Mouse (Mus musculus): ENCODE data around the gene Nsrp1. TPM values are rescaled to one million over a fixed set of nuclear protein-coding genes. Genes with fewer than 3 reads are reported as not detected.
A peak's percentile ranks its signal among the peaks of the same experiment; 100 is the strongest.
"Not testable (repeated sequence)": the region's sequence is repeated elsewhere in the genome, so short reads cannot be mapped to it uniquely, and the experiment has no call there.

The Nsrp1 gene
- polyA plus RNA-seq (2016; fragmentation: Nextera tagmentation; extraction: Ambion mirVana), result 37.1 and 57.0 TPM in 2 replicates

GRCm38 (mm10) chr11:77078273-77079134 lies at the start of gene Nsrp1:
Gene Nsrp1, minus strand, starts transcription at chr11:77078435.
- Histone ChIP-seq H3K27ac (peak within 1 kb of the TSS; percentile 94), H3K9me3 (no peaks in the 10 kb centered on the region), H3K36me3 (peaks cover 30% of the 10 kb centered on the region), H3K27me3 (ENCODE audit: insufficient read depth, poor library complexity, severe bottlenecking) (0 out of 2 replicates have a peak, but pooled peaks cover 3% of the 10 kb centered on the region), H3K4me1 (replicated peaks) (peaks cover 14% of the 10 kb centered on the region), H3K4me3 (peak within 1 kb of the TSS; percentile 85)
- DNase-seq (ENCODE audit: low spot score), result peak; percentile 96
- 5% methylated on average over 48 of the region's 48 CpGs for WGBS

- no peak overlapping the region for H3K4me3 ChIP-seq
- no peaks in the 10 kb centered on the region for H3K9me3 ChIP-seq
- H3K36me3 ChIP-seq, result no peaks in the 10 kb centered on the region
- WGBS, result 90% methylated on average over 6 of the region's 6 CpGs
- no peak for DNase-seq (ENCODE audit: low spot score)
- no peaks in the 10 kb centered on the region; the same call in 1 of the 2 replicates for H3K27me3 ChIP-seq (ENCODE audit: insufficient read depth, poor library complexity, severe bottlenecking)
- no peaks in the 10 kb centered on the region for H3K4me1 ChIP-seq (replicated peaks)
- H3K27ac ChIP-seq, result no peak overlapping the region
Observed at GRCm38 (mm10) chr11:77111141-77111540, 32.9 kb upstream of the Nsrp1 start.

GRCm38 (mm10) chr11:77108442-77108841 lies 30.2 kb upstream of the Nsrp1 start:
- no peak for DNase-seq (ENCODE audit: low spot score)
- no peaks in the 10 kb centered on the region for H3K36me3 ChIP-seq
- H3K4me1 ChIP-seq (replicated peaks), result no peaks in the 10 kb centered on the region
- H3K4me3 ChIP-seq, result no peak overlapping the region
- no peak overlapping the region for H3K27ac ChIP-seq
- WGBS, result 92% methylated on average over 6 of the region's 6 CpGs
- H3K9me3 ChIP-seq, result no peaks in the 10 kb centered on the region
- no peaks in the 10 kb centered on the region; the same call in 1 of the 2 replicates for H3K27me3 ChIP-seq (ENCODE audit: insufficient read depth, poor library complexity, severe bottlenecking)

GRCm38 (mm10) chr11:77107872-77108271 lies 29.6 kb upstream of the Nsrp1 start:
- 79% methylated on average over 12 of the region's 12 CpGs for WGBS
- not testable (repeated sequence) for H3K27ac ChIP-seq; H3K36me3 ChIP-seq; H3K27me3 ChIP-seq (ENCODE audit: insufficient read depth, poor library complexity, severe bottlenecking); DNase-seq (ENCODE audit: low spot score); H3K4me3 ChIP-seq; H3K9me3 ChIP-seq; H3K4me1 ChIP-seq (replicated peaks)

GRCm38 (mm10) chr11:77106961-77107360 lies 28.7 kb upstream of the Nsrp1 start:
- no peak overlapping the region for H3K4me3 ChIP-seq
- no peaks in the 10 kb centered on the region; the same call in 1 of the 2 replicates for H3K27me3 ChIP-seq (ENCODE audit: insufficient read depth, poor library complexity, severe bottlenecking)
- 90% methylated on average over 6 of the region's 6 CpGs for WGBS
- no peaks in the 10 kb centered on the region for H3K9me3 ChIP-seq
- no peak for DNase-seq (ENCODE audit: low spot score)
- no peak overlapping the region for H3K27ac ChIP-seq
- H3K4me1 ChIP-seq (replicated peaks), result no peaks in the 10 kb centered on the region
- no peaks in the 10 kb centered on the region for H3K36me3 ChIP-seq

- 0 out of 2 replicates have a peak, but pooled peaks cover 3% of the 10 kb centered on the region for H3K27me3 ChIP-seq (ENCODE audit: insufficient read depth, poor library complexity, severe bottlenecking)
- 17% methylated on average over 10 of the region's 10 CpGs for WGBS
- H3K4me1 ChIP-seq (replicated peaks), result 0 out of 2 replicates have a peak, but pooled peaks cover 3% of the 10 kb centered on the region
- peak; percentile 78 for DNase-seq (ENCODE audit: low spot score)
- H3K27ac ChIP-seq, result no peak overlapping the region
- H3K9me3 ChIP-seq, result no peaks in the 10 kb centered on the region
- no peak overlapping the region for H3K4me3 ChIP-seq
- no peaks in the 10 kb centered on the region for H3K36me3 ChIP-seq
Observed at GRCm38 (mm10) chr11:77100137-77100937, 22.1 kb upstream of the Nsrp1 start.

- H3K36me3 ChIP-seq, result no peaks in the 10 kb centered on the region
- H3K27me3 ChIP-seq (ENCODE audit: insufficient read depth, poor library complexity, severe bottlenecking), result 0 out of 2 replicates have a peak, but pooled peaks cover 3% of the 10 kb centered on the region
- no peak for DNase-seq (ENCODE audit: low spot score)
- H3K9me3 ChIP-seq, result no peaks in the 10 kb centered on the region
- 85% methylated on average over 19 of the region's 19 CpGs for WGBS
- no peak overlapping the region for H3K27ac ChIP-seq
- 0 out of 2 replicates have a peak, but pooled peaks cover 3% of the 10 kb centered on the region for H3K4me1 ChIP-seq (replicated peaks)
- no peak overlapping the region for H3K4me3 ChIP-seq
Observed at GRCm38 (mm10) chr11:77098332-77098972, 20.2 kb upstream of the Nsrp1 start.

- no peak overlapping the region for H3K27ac ChIP-seq
- H3K36me3 ChIP-seq, result no peaks in the 10 kb centered on the region
- H3K27me3 ChIP-seq (ENCODE audit: insufficient read depth, poor library complexity, severe bottlenecking), result 0 out of 2 replicates have a peak, but pooled peaks cover 3% of the 10 kb centered on the region
- H3K4me3 ChIP-seq, result no peak overlapping the region
- H3K4me1 ChIP-seq (replicated peaks), result peaks cover 7% of the 10 kb centered on the region; the same call in 1 of the 2 replicates
- no peaks in the 10 kb centered on the region for H3K9me3 ChIP-seq
- WGBS, result 78% methylated on average over 7 of the region's 7 CpGs
- DNase-seq (ENCODE audit: low spot score), result no peak
Observed at GRCm38 (mm10) chr11:77096991-77097390, 18.8 kb upstream of the Nsrp1 start.

- Histone ChIP-seq H3K9me3 (no peaks in the 10 kb centered on the region), H3K27ac (no peak overlapping the region), H3K27me3 (ENCODE audit: insufficient read depth, poor library complexity, severe bottlenecking) (0 out of 2 replicates have a peak, but pooled peaks cover 3% of the 10 kb centered on the region), H3K36me3 (no peaks in the 10 kb centered on the region), H3K4me3 (no peak overlapping the region), H3K4me1 (replicated peaks) (peaks cover 7% of the 10 kb centered on the region; the same call in 1 of the 2 replicates)
- DNase-seq (ENCODE audit: low spot score), result no peak
- WGBS, result 84% methylated on average over 3 of the region's 3 CpGs
Observed at GRCm38 (mm10) chr11:77096581-77096980, 18.3 kb upstream of the Nsrp1 start.

- 63% methylated on average over 10 of the region's 10 CpGs for WGBS
- Histone ChIP-seq H3K4me3 (no peak overlapping the region), H3K27me3 (ENCODE audit: insufficient read depth, poor library complexity, severe bottlenecking) (0 out of 2 replicates have a peak, but pooled peaks cover 3% of the 10 kb centered on the region), H3K36me3 (no peaks in the 10 kb centered on the region), H3K4me1 (replicated peaks) (peaks cover 4% of the 10 kb centered on the region; the same call in 1 of the 2 replicates), H3K9me3 (no peaks in the 10 kb centered on the region), H3K27ac (no peak overlapping the region)
- no peak for DNase-seq (ENCODE audit: low spot score)
Observed at GRCm38 (mm10) chr11:77095206-77095605, 17.0 kb upstream of the Nsrp1 start.

- no peak for DNase-seq (ENCODE audit: low spot score)
- Histone ChIP-seq H3K4me1 (replicated peaks) (peaks cover 4% of the 10 kb centered on the region; the same call in 1 of the 2 replicates), H3K36me3 (no peaks in the 10 kb centered on the region), H3K27ac (no peak overlapping the region), H3K27me3 (ENCODE audit: insufficient read depth, poor library complexity, severe bottlenecking) (0 out of 2 replicates have a peak, but pooled peaks cover 3% of the 10 kb centered on the region), H3K4me3 (no peak overlapping the region), H3K9me3 (no peaks in the 10 kb centered on the region)
- WGBS, result 75% methylated on average over 8 of the region's 8 CpGs
Observed at GRCm38 (mm10) chr11:77094136-77094535, 15.9 kb upstream of the Nsrp1 start.

GRCm38 (mm10) chr11:77093208-77093607 lies 15.0 kb upstream of the Nsrp1 start:
- Histone ChIP-seq H3K36me3 (no peaks in the 10 kb centered on the region), H3K27ac (no peak overlapping the region), H3K9me3 (no peaks in the 10 kb centered on the region), H3K4me1 (replicated peaks) (peaks cover 4% of the 10 kb centered on the region; the same call in 1 of the 2 replicates), H3K27me3 (ENCODE audit: insufficient read depth, poor library complexity, severe bottlenecking) (0 out of 2 replicates have a peak, but pooled peaks cover 3% of the 10 kb centered on the region), H3K4me3 (peak overlapping the region; percentile 42)
- 2% methylated on average over 11 of the region's 11 CpGs for WGBS
- DNase-seq (ENCODE audit: low spot score), result peak; percentile 63

All from hindbrain, embryonic 10.5 days (tissue).